Mouse (Mus musculus) myocyte (in vitro differentiated cells): ENCODE results near the gene Peli2. TPM values are rescaled to one million over a fixed set of nuclear protein-coding genes. Genes with fewer than 3 reads are reported as not detected.

Experiments
- H3K27me3 ChIP-seq: one replicate; pipeline ENCODE4 v1.6.1; 2011; ENCODE audit not compliant: control insufficient read depth, insufficient read depth, insufficient read length
- H3K36me3 ChIP-seq: one replicate; pipeline ENCODE4 v1.6.1; 2011; ENCODE audit not compliant: control insufficient read depth, insufficient read depth
- H3K4me2 ChIP-seq: one replicate; pipeline ENCODE4 v1.6.1; 2011; ENCODE audit warnings: low read depth, control low read depth
- H3K4me3 ChIP-seq: one replicate; pipeline ENCODE4 v1.5.1; 2011; ENCODE audit warnings: mild to moderate bottlenecking, control low read depth, moderate library complexity
- H3K79me2 ChIP-seq: one replicate; pipeline ENCODE4 v1.6.1; 2011; ENCODE audit not compliant: control insufficient read depth, insufficient read depth
- H3ac ChIP-seq: one replicate; pipeline ENCODE4 v1.6.1; 2011; ENCODE audit not compliant: control insufficient read depth, insufficient read length
- CEBPB ChIP-seq: IDR thresholded peaks from 2 replicates; pipeline ENCODE4 v1.6.1; 2011; ENCODE audit warnings: mild to moderate bottlenecking, moderate library complexity; ENCODE audit not compliant: poor library complexity, insufficient read depth, severe bottlenecking
- E2F4 ChIP-seq: IDR thresholded peaks from one replicate; pipeline ENCODE4 v1.6.1; 2011; ENCODE audit warnings: mild to moderate bottlenecking, control low read depth, moderate library complexity; ENCODE audit not compliant: insufficient read depth
- MAX ChIP-seq: IDR thresholded peaks from one replicate; pipeline ENCODE4 v1.6.1; 2011; ENCODE audit warnings: low read depth, mild to moderate bottlenecking, control low read depth
- MYOD1 ChIP-seq, 3 experiments: IDR thresholded peaks; one replicate each; pipeline ENCODE4 v1.6.1; 2011; ENCODE audit warnings: control low read depth in 2 of 3, low read depth in 2 of 3, mild to moderate bottlenecking in 2 of 3, moderate library complexity in 1 of 3; ENCODE audit not compliant: insufficient read length in 2 of 3, control insufficient read depth in 1 of 3
- MYOG ChIP-seq, 3 experiments: IDR thresholded peaks; one replicate each; pipeline ENCODE4 v1.6.1; 2011; ENCODE audit warnings: control low read depth in 2 of 3, low read depth in 2 of 3, mild to moderate bottlenecking in 2 of 3; ENCODE audit not compliant: insufficient read length in 2 of 3, control insufficient read depth in 1 of 3, insufficient read depth in 1 of 3
- POLR2A ChIP-seq: IDR thresholded peaks from one replicate; pipeline ENCODE4 v1.6.1; 2011; ENCODE audit warnings: low read depth, mild to moderate bottlenecking, control low read depth, moderate library complexity; ENCODE audit not compliant: insufficient read length
- POLR2AphosphoS2 ChIP-seq: IDR thresholded peaks from one replicate; pipeline ENCODE4 v1.6.1; 2011; ENCODE audit warnings: low read depth, control low read depth; ENCODE audit not compliant: insufficient read length
- REST ChIP-seq: IDR thresholded peaks from one replicate; pipeline ENCODE4 v1.6.1; 2011; ENCODE audit warnings: mild to moderate bottlenecking, control low read depth, moderate library complexity; ENCODE audit not compliant: insufficient read depth, insufficient read length
- SRF ChIP-seq: IDR thresholded peaks from one replicate; pipeline ENCODE4 v1.6.1; 2011; ENCODE audit warnings: low read depth; ENCODE audit not compliant: control insufficient read depth, insufficient read length
- TCF12 ChIP-seq: IDR thresholded peaks from one replicate; pipeline ENCODE4 v1.6.1; 2011; ENCODE audit warnings: mild to moderate bottlenecking, control low read depth; ENCODE audit not compliant: poor library complexity, insufficient read depth, severe bottlenecking
- TCF3 ChIP-seq: IDR thresholded peaks from one replicate; pipeline ENCODE4 v1.6.1; 2011; ENCODE audit warnings: low read depth, control low read depth; ENCODE audit not compliant: insufficient read length
- USF1 ChIP-seq: IDR thresholded peaks from one replicate; pipeline ENCODE4 v1.6.1; 2011; ENCODE audit warnings: low read depth, mild to moderate bottlenecking, control low read depth, moderate library complexity
- polyA plus RNA-seq: library from polyadenylated mRNA; unstranded; fragments of >200 nt; fragmentation: generic; extraction: Trizol; gene quantifications from one replicate; pipeline ENCODE4 v1.2.1, GENCODE M21; 2012; ENCODE audit warnings: missing spikeins

The Peli2 gene
- polyA plus RNA-seq, 1 experiment: 15.8 TPM

- Histone ChIP-seq H3K4me2 (no peak overlapping the region), H3K36me3 (no peaks in the 10 kb centered on the region), H3K79me2 (no peaks in the 10 kb centered on the region), H3ac (no peak overlapping the region), H3K27me3 (no peaks in the 10 kb centered on the region), H3K4me3 (no peak overlapping the region)
- no peak for TF ChIP-seq USF1
These were observed 44.3 kb downstream of the Peli2 start for GRCm38 (mm10) chr14:48164917-48165316.

GRCm38 (mm10) chr14:48166396-48166795 is 45.8 kb downstream of the Peli2 start:
- no peak overlapping the region for H3K4me2 ChIP-seq
- TF ChIP-seq MAX: no peak
- no peak for TF ChIP-seq MYOD1 (IDR thresholded peaks at IDR 0.05; ENCODE audit: control insufficient read depth in 1 of 3, insufficient read length in 2 of 3, low read depth in 2 of 3)
- TF ChIP-seq POLR2AphosphoS2: no peak
- no peak for TF ChIP-seq TCF3
- no peak for TF ChIP-seq CEBPB
- no peak for TF ChIP-seq TCF12
- no peak for TF ChIP-seq MYOG (IDR thresholded peaks at IDR 0.05; ENCODE audit: control insufficient read depth in 1 of 3, insufficient read depth in 1 of 3, insufficient read length in 2 of 3, low read depth in 2 of 3)
- TF ChIP-seq USF1: no peak
- no peak for TF ChIP-seq SRF
- no peak overlapping the region for H3ac ChIP-seq
- H3K4me3 ChIP-seq: no peak overlapping the region
- H3K27me3 ChIP-seq: no peaks in the 10 kb centered on the region
- H3K36me3 ChIP-seq: no peaks in the 10 kb centered on the region
- no peaks in the 10 kb centered on the region for H3K79me2 ChIP-seq

- Histone ChIP-seq H3K27me3 (no peaks in the 10 kb centered on the region), H3K79me2 (no peaks in the 10 kb centered on the region), H3K36me3 (no peaks in the 10 kb centered on the region), H3K4me2 (no peak overlapping the region), H3ac (no peak overlapping the region), H3K4me3 (no peak overlapping the region)
- no peak for TF ChIP-seq MAX
- TF ChIP-seq SRF: no peak
- TF ChIP-seq MYOG (IDR thresholded peaks at IDR 0.05; ENCODE audit: control insufficient read depth in 1 of 3, insufficient read depth in 1 of 3, insufficient read length in 2 of 3, low read depth in 2 of 3): no peak
- TF ChIP-seq TCF12: no peak
- no peak for TF ChIP-seq REST
- no peak for TF ChIP-seq CEBPB
These were observed 46.4 kb downstream of the Peli2 start for GRCm38 (mm10) chr14:48167020-48167419.

- Histone ChIP-seq H3K27me3 (no peaks in the 10 kb centered on the region), H3ac (no peak overlapping the region), H3K79me2 (no peaks in the 10 kb centered on the region), H3K36me3 (no peaks in the 10 kb centered on the region), H3K4me2 (no peak overlapping the region), H3K4me3 (no peak overlapping the region)
- TF ChIP-seq SRF (no peak), MYOD1 (IDR thresholded peaks at IDR 0.05; ENCODE audit: control insufficient read depth in 1 of 3, insufficient read length in 2 of 3, low read depth in 2 of 3) (peak in 2 of 3 experiments; percentile 41 to 56), E2F4 (no peak), TCF12 (no peak), MYOG (IDR thresholded peaks at IDR 0.05; ENCODE audit: control insufficient read depth in 1 of 3, insufficient read depth in 1 of 3, insufficient read length in 2 of 3, low read depth in 2 of 3) (peak in 1 of 3 experiments; percentile 64)
These were observed 47.5 kb downstream of the Peli2 start for GRCm38 (mm10) chr14:48168116-48168515.

- no peaks in the 10 kb centered on the region for H3K27me3 ChIP-seq
- H3ac ChIP-seq: no peak overlapping the region
- no peak overlapping the region for H3K4me3 ChIP-seq
- no peaks in the 10 kb centered on the region for H3K79me2 ChIP-seq
- H3K4me2 ChIP-seq: no peak overlapping the region
- TF ChIP-seq POLR2AphosphoS2: no peak
- no peak for TF ChIP-seq SRF
- no peak for TF ChIP-seq E2F4
- no peak for TF ChIP-seq USF1
- no peak for TF ChIP-seq TCF3
- TF ChIP-seq POLR2A: no peak
- no peak for TF ChIP-seq MYOG (IDR thresholded peaks at IDR 0.05; ENCODE audit: control insufficient read depth in 1 of 3, insufficient read depth in 1 of 3, insufficient read length in 2 of 3, low read depth in 2 of 3)
- H3K36me3 ChIP-seq: no peaks in the 10 kb centered on the region
These were observed 49.3 kb downstream of the Peli2 start for GRCm38 (mm10) chr14:48169970-48170369.

GRCm38 (mm10) chr14:48171268-48171667 is 50.6 kb downstream of the Peli2 start:
- Histone ChIP-seq H3K4me2 (no peak overlapping the region), H3K36me3 (no peaks in the 10 kb centered on the region), H3K27me3 (no peaks in the 10 kb centered on the region), H3K79me2 (no peaks in the 10 kb centered on the region), H3ac (no peak overlapping the region), H3K4me3 (no peak overlapping the region)
- TF ChIP-seq TCF12 (no peak), CEBPB (no peak), MYOG (IDR thresholded peaks at IDR 0.05; ENCODE audit: control insufficient read depth in 1 of 3, insufficient read depth in 1 of 3, insufficient read length in 2 of 3, low read depth in 2 of 3) (no peak), POLR2A (no peak), REST (no peak), TCF3 (no peak), MYOD1 (IDR thresholded peaks at IDR 0.05; ENCODE audit: control insufficient read depth in 1 of 3, insufficient read length in 2 of 3, low read depth in 2 of 3) (no peak), MAX (no peak)
